Mouse (Mus musculus) ovary, adult 18-20 months (tissue): ENCODE results near the gene Dtx2.
A peak's percentile ranks its signal among the peaks of the same experiment; 100 is the strongest.

Experiments used
- DNase-seq: peaks from one replicate; pipeline ENCODE4 v3.0.0; 2022; ENCODE audit warnings: low spot score, mixed read lengths

Gene Dtx2

GRCm38 (mm10) chr5:135994725-135995687 lies at the start of gene Dtx2:
Gene Dtx2, plus strand, starts transcription at chr5:135994800.
- DNase-seq: peak; percentile 80

GRCm38 (mm10) chr5:135945916-135946408 lies 48.6 kb upstream of the Dtx2 start:
- no peak for DNase-seq

GRCm38 (mm10) chr5:135946621-135947020 lies 48.0 kb upstream of the Dtx2 start:
- DNase-seq: no peak

- DNase-seq: no peak
Measured at GRCm38 (mm10) chr5:135950710-135951412, 43.7 kb upstream of the Dtx2 start.

- DNase-seq: no peak
Measured at GRCm38 (mm10) chr5:135951660-135952059, 42.9 kb upstream of the Dtx2 start.

- DNase-seq: no peak
Measured at GRCm38 (mm10) chr5:135952830-135953229, 41.8 kb upstream of the Dtx2 start.

- no peak for DNase-seq
Measured at GRCm38 (mm10) chr5:135956300-135957206, 38.0 kb upstream of the Dtx2 start.

- peak; percentile 98 for DNase-seq
Measured at GRCm38 (mm10) chr5:135957207-135957974, 37.2 kb upstream of the Dtx2 start.

GRCm38 (mm10) chr5:135958367-135958766 lies 36.2 kb upstream of the Dtx2 start:
- no peak for DNase-seq

GRCm38 (mm10) chr5:135959911-135960310 lies 34.7 kb upstream of the Dtx2 start:
- DNase-seq: no peak

GRCm38 (mm10) chr5:135960909-135961635 lies 33.5 kb upstream of the Dtx2 start:
- no peak for DNase-seq

- no peak for DNase-seq
Measured at GRCm38 (mm10) chr5:135962125-135962491, 32.5 kb upstream of the Dtx2 start.

- DNase-seq: peak; percentile 100
Measured at GRCm38 (mm10) chr5:135962492-135963279, 31.9 kb upstream of the Dtx2 start.

GRCm38 (mm10) chr5:135963280-135963627 lies 31.3 kb upstream of the Dtx2 start:
- DNase-seq: no peak

GRCm38 (mm10) chr5:135965501-135965930 lies 29.1 kb upstream of the Dtx2 start:
- peak; percentile 58 for DNase-seq

GRCm38 (mm10) chr5:135966866-135967265 lies 27.7 kb upstream of the Dtx2 start:
- DNase-seq: no peak

- DNase-seq: no peak
Measured at GRCm38 (mm10) chr5:135968781-135969180, 25.8 kb upstream of the Dtx2 start.

GRCm38 (mm10) chr5:135970247-135970646 lies 24.4 kb upstream of the Dtx2 start:
- DNase-seq: no peak

- DNase-seq: no peak
Measured at GRCm38 (mm10) chr5:135971876-135972275, 22.7 kb upstream of the Dtx2 start.

- DNase-seq: no peak
Measured at GRCm38 (mm10) chr5:135974365-135974764, 20.2 kb upstream of the Dtx2 start, which contains the start of gene Ssc4d. Gene Ssc4d, minus strand, starts transcription at chr5:135974531.
